Mouse (Mus musculus): ENCODE results near the gene Psmb11.
A peak's percentile ranks its signal among the peaks of the same experiment; 100 is the strongest.

Gene Psmb11

GRCm38 (mm10) chr14:54621133-54621532, at the start of gene Psmb11:
Psmb11 (plus strand) TSS chr14:54621433.
- DNase-seq (ENCODE audit: low spot score): no peak

DNA sequence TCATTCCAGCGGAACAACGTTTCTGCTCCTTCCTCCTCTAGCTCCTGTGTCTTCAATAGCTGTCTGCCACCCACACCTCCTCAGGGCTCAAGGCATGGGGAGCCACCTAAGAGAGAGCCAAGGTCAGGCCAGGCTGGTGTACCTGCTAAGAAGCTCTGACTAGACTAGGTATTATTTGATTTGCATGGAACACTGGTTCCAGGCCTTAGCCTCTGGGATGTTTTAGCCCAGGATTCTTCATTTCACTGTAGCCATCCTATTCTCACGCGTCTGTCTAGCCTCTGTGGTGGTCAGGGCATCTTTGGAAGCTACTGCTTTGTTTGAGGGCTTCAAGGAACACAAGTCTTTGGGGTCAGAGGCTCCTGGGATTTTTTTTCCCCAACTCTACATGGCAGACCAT, 49.1 kb upstream of the Psmb11 start:
- DNase-seq (ENCODE audit: low spot score): no peak

DNA sequence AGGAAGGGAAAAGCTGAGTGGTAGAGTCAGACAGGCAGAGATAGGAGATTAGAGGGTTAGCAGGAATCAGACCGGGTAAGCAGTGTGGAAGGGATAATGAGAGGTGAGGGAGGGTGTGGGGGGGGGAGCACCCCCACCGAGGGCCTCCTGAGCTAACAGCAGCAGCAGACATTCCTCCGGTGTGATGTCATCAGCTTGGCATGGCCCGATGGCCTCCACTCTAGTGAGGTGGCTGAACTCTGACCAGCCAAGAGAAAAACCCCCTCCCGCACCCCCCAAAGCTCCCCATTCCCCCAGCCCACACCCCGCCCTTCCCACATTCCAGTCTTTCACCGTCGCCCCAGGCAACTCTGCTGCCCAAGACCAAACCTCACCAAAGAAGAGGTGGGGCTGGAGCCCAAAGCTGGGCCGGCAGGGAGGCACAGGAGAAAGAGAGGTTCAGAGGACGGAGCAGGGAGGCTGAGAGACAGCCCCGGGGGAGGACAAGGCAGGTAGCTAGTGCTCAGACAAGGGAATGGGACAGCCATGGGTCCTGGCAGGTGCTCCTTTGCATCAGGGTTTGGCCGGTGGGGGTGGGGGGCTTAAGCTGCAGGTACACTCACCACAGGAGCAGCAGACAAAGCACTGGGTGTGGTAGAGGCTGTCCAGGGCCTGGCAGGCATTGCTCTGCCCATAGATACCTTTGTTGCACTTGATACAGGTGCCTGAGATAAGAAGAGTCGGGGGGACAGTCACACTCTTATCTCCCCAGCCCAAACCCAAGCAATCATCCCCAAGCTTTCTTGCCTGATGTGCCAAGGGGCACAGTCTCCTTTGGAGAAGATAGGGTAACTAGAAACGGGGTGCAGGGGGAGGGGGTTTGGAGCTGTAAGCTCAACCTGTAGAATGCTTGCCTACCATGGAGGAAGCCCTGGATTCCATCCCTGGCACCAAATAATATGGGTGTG, 48.2 kb upstream of the Psmb11 start:
- no peak for DNase-seq (ENCODE audit: low spot score)

- no peak for DNase-seq (ENCODE audit: low spot score)
These were observed 47.0 kb upstream of the Psmb11 start for GRCm38 (mm10) chr14:54574253-54574652.

- DNase-seq (ENCODE audit: low spot score): no peak
These were observed 46.2 kb upstream of the Psmb11 start for GRCm38 (mm10) chr14:54575031-54575430.

DNA sequence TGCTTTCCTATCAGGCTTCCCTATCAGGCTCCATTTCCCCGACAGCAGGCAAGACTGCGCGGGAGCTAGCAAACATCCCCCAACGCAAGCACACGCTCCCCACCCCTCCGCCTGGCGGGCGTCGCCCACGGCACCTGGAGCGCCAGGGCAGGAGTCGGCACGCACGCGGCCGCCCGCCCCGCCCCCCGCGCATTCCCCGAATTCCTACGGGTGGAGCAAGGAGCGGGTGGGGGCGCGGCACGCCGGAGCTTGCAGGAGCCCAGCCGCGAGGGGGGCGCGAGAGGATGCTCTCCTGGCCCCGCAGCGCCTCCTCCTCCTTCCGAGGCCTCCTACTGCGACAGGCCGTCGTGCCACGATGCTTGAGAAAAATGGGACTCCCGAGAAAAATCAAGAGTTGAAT, 45.6 kb upstream of the Psmb11 start:
- DNase-seq (ENCODE audit: low spot score): peak; percentile 56

DNA sequence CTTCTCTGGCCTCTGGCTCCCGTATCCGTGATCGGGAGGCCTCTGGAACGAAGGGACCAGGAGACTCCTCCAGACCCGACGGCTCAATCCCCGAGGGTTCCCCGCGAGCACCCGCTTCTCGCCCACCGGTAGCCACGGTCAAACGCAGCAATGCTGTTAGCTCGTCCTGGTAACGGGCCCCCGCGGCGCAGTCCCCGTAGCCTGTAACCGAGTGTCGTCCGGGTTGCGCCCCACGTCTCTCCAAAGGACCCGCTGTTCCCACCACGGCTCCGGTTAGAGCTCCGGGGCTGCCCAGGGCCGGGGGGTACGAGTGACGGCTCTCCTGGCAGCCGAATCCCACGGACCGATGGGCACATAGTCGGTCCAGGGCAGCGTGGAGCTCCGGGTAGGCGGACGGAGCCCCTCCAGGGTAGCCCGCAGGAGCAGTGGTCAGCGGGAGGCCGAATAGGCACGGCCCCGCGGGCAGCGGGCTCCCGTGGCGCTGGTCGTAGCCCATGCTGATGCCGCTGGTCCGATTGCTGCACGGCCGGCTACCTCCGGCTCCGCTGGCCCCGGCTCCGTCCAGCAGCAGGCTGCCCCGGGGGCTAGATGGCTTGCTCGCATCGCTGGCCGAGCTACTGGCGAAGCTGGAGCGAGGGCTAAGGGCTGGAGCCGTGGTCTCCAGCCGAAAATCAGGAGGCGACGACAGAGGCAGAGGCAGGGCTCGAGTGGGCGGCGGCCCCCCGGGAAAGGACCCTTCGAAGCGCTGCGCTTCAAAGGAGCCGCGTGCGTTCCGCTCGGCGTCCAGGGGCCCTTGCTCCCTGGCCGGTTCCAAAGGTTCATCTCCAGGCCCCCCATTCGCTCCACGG, 44.8 kb upstream of the Psmb11 start:
- DNase-seq (ENCODE audit: low spot score): no peak

DNA sequence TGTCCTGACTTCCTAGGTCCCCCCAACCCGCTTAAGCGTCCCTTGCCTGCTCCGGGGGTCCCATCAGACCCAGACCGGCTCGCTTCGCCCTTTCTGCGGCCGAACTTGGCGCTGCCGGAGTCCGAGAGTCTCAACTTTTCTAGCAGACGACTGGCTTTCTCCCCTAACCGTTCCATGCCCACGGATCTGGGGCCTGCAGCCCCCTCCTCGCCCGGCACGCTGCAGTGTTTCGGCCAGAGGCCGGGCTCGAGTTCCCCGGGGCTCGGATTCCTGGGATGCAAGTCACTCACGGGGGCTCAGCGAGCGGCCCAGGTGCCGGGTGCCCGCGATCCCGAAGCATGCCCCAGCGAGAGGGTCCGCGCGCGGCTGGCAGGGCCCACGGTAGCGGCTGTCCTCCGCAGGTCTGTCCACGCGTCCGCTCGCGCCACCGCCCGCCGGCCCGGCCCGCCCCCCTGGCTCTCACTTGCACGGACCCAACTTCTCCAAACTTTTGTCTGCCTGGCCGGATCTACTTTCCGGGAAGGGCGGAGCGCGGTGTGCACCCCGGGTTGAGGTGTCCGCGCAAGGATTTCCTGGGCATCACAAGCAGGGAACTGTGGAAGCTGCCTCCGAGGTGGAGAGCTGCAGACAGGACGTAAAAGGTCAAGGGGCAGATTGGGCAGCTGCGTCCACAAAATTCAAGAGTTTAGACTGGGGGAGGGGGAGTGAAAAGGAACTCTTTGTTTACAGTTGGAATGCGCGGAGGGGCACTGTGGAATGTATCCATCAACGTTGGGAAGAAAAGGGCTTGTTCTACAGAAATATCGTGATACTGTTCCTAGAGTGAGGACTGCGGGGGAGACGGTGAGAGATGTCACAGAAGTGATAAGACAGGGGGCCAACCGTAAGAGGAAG, 43.9 kb upstream of the Psmb11 start, which contains the start of gene Ajuba:
TSS of gene Ajuba (minus strand) at position 470 of the 894 bp plus-strand sequence.
- DNase-seq (ENCODE audit: low spot score): peak; percentile 86

- peak; percentile 33 for DNase-seq (ENCODE audit: low spot score)
These were observed 43.2 kb upstream of the Psmb11 start for GRCm38 (mm10) chr14:54578063-54578462.

- DNase-seq (ENCODE audit: low spot score): no peak
These were observed 41.6 kb upstream of the Psmb11 start for GRCm38 (mm10) chr14:54579638-54580037.

DNA sequence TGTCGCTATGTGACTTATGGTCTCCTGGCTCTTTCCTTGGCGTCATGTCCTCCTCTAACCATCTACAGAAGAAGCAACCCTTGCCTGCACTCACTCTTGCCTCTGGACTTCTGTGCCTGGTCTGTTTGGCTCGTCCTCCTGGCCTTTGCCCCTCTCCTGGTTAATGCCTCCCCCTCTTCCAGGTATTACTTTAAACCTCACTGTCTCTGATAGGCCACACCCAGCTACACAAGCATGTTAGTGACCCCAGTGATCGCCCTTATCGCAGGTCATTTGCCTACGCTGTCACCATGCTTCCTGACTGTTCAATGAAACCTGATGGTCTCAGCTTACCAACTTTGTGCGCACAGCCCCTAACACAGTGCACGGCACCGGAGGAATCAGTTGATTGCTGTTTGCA, 38.7 kb upstream of the Psmb11 start:
- DNase-seq (ENCODE audit: low spot score): no peak

GRCm38 (mm10) chr14:54583681-54584338, 37.4 kb upstream of the Psmb11 start:
- peak; percentile 66 for DNase-seq (ENCODE audit: low spot score)

- no peak for DNase-seq (ENCODE audit: low spot score)
These were observed 30.2 kb upstream of the Psmb11 start for GRCm38 (mm10) chr14:54591056-54591455.

DNA sequence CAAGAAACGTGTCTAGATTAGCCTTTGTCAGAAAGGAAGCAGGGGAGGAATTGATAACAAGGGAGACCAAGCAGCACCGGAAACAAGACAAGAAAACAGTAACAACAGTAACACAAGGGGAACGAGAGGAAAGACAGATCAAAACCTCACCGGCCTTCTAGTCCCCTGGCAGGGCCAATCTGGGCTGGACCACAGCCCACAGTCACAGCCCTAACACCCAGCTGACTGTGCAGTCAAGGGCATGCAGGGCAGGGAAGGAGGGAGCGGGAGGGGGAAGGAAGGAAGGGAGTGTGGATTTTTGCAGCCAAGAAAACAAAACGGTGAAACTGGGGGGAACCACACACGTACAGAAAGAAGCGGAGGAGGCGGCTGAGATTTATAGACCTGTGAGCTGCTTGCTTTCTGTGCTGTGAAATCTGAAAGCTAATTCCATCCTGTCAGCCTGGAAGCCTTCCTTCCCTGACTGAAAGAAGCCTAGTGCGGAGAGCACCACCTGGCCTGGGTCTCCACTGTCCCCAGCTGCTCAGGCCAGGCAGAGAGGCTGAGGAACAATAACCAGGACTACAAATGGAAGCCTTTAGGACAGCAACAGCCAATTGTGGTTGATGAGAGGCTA, 28.8 kb upstream of the Psmb11 start:
- DNase-seq (ENCODE audit: low spot score): peak; percentile 39

DNA sequence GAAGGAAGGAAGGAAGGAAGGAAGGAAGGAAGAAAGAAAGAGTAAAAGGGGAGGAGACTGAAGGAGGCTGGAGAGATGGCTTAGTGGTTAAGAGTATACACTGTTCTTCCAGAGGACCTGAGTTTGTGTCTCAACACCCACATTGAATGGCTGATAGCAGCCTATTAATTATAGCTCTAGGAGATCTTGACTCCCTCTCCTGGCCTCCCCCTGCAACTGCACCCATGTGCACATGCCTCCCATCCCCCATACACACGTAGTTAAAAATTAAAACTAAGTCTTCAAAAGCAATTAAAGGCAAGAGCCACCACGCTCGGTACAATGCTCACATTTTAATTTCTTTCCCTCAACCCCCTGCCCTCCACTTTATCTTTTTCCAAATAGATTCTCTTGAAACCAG, 27.2 kb upstream of the Psmb11 start:
- no peak for DNase-seq (ENCODE audit: low spot score)

- DNase-seq (ENCODE audit: low spot score): no peak
These were observed 26.4 kb upstream of the Psmb11 start for GRCm38 (mm10) chr14:54594631-54595414.

DNA sequence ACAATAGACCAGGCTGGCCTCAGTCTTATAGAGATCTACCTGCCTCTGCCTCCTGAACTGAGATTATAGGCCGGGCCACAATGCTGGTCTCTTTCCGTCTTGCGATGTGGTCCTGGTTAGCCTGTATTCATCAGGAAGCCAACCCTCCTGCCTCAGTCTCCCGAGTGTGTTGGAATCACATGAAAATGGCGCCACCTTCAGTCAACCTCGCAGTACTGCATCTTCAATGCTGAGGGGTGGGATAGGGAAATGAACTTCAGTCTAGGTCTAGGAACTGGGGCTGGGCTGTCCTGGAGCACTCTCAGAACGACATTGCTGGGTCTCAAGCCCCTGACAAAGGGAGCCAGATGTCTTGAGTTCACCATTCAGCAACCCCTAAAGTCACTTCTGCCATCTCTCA, 24.1 kb upstream of the Psmb11 start:
- DNase-seq (ENCODE audit: low spot score): no peak

DNA sequence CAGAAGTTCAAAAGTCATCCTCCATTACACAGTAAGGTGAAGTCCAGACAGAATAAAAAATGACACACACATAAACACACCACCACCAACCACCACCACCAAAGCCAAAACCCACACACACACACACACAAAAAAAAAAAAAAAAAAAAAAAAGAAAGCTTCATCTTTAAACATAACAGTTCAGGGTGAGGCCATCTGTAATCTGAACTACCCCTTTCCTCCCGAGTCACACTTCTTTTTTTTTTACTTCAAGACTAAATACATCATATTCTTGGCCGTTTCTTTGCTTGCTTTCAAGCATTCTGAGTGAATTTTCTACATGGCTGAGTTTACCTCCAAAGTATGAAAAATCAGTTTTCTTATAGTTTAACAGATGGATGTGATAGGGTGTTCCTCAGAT, 19.6 kb upstream of the Psmb11 start:
- no peak for DNase-seq (ENCODE audit: low spot score)

- DNase-seq (ENCODE audit: low spot score): no peak
These were observed 18.6 kb upstream of the Psmb11 start for GRCm38 (mm10) chr14:54602613-54603012.

Data from ovary, postnatal 14 days (tissue).